Mouse (Mus musculus): ENCODE data around the gene Tspoap1. TPM values are rescaled to one million over a fixed set of nuclear protein-coding genes. Genes with fewer than 3 reads are reported as not detected.

Gene Tspoap1
- total and polyA plus RNA-seq, 3 experiments = 12.3 to 36.9 (median 12.8) TPM

- Histone ChIP-seq H3K4me2 (ENCODE audit: insufficient read depth, low read depth, poor library complexity, severe bottlenecking) (peak overlapping the region; percentile 85), H3K4me1 (ENCODE audit: control insufficient read depth in 1 of 2, insufficient read depth in 2 of 2) (peaks cover 20 to 63% of the 10 kb centered on the region in 2 experiments), H3K4me3 (replicated peaks in 1 of 3; ENCODE audit: low read depth in 2 of 3, low read length in 2 of 3, poor library complexity in 1 of 3) (peak overlapping the region; percentile 37 to 81 (median 57)), H3K36me3 (replicated peaks in 1 of 2; ENCODE audit: control insufficient read depth in 1 of 2, insufficient read depth in 1 of 2, low read length in 1 of 2) (peaks cover 21 to 22% of the 10 kb centered on the region in 2 experiments), H3K9me3 (replicated peaks; ENCODE audit: low read length) (no peaks in the 10 kb centered on the region), H3K79me2 (replicated peaks; ENCODE audit: control insufficient read depth, extremely low read depth, insufficient read depth, poor library complexity, severe bottlenecking) (peaks cover 34% of the 10 kb centered on the region), H3K27me3 (replicated peaks) (no peaks in the 10 kb centered on the region), H3K9ac (ENCODE audit: insufficient read depth, low read depth) (peak overlapping the region; percentile 61), H3K27ac (ENCODE audit: insufficient read depth, low read depth) (peak overlapping the region; percentile 95)
- in situ Hi-C loops (cut with MboI; ENCODE audit: low pct_ligation_motif_present, low pct_unique_long_range_greater_than_20kb, low sequenced_read_pairs) = loop anchor here (5.0 kb wide), 1 partner anchor 92 kb away; the partner anchor contains the start of gene Rnf43
- DNase-seq (ENCODE audit: extremely low read depth) = peak; percentile 99
- peak; percentile 60; the same call in 1 of the 2 replicates for TF ChIP-seq POLR2A (IDR thresholded peaks at IDR 0.05; ENCODE audit: low read depth, low read length)
- TF ChIP-seq TBP (conservative IDR thresholded peaks at IDR 0.05; ENCODE audit: low read depth, low read length) = peak; percentile 87
- no peak for TF ChIP-seq NRF1 (IDR thresholded peaks at IDR 0.05; ENCODE audit: low read depth, low read length)
- dilution Hi-C loops (cut with MboI; ENCODE audit: extremely low pct_ligation_motif_present, extremely low pct_unique_long_range_greater_than_20kb, low sequenced_read_pairs) = no loop called here
These were observed 5.7 kb upstream of the Tspoap1 start for GRCm38 (mm10) chr11:87754603-87755002.

DNA sequence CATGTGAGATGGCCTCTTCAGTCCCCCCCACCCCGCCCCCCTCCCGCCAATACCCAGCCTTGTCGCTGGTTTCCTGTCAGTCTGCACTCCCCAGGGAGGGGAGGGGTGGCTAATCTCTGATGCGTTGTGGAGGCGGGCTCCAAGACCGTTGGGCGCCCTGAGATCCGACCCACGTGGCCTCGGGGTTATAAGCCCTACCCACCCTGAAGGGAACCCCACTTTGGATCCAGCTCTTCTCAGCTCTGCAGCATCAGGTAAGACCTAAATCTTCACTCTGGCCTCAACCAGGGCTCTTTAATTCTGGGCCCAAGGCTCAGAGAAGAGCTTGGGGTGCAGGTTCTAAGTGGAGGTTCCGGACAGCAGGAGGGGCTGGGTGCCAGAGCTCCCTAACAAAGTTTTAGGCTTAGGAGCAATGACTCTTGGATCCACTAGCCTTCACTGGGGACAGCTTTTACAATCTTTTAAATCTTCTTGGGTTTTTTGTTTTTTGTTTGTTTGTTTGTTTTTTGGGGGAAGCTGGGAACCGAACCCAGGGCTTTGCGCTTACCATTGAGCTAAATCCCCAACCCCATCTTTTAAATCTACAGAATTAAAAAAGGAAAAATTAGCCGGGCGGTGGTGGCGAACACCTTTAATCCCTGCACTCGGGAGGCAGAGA, 4.9 kb upstream of the Tspoap1 start:
- no peak overlapping the region for H3K4me2 ChIP-seq (ENCODE audit: insufficient read depth, low read depth, poor library complexity, severe bottlenecking)
- DNase-seq (ENCODE audit: extremely low read depth) = peak; percentile 100
- no peaks in the 10 kb centered on the region for H3K9me3 ChIP-seq (replicated peaks; ENCODE audit: low read length)
- H3K79me2 ChIP-seq (replicated peaks; ENCODE audit: control insufficient read depth, extremely low read depth, insufficient read depth, poor library complexity, severe bottlenecking) = peaks cover 34% of the 10 kb centered on the region
- H3K4me1 ChIP-seq (ENCODE audit: control insufficient read depth in 1 of 2, insufficient read depth in 2 of 2) = peaks cover 22 to 63% of the 10 kb centered on the region in 2 experiments
- H3K27ac ChIP-seq (ENCODE audit: insufficient read depth, low read depth) = peak overlapping the region; percentile 99
- H3K36me3 ChIP-seq (replicated peaks in 1 of 2; ENCODE audit: control insufficient read depth in 1 of 2, insufficient read depth in 1 of 2, low read length in 1 of 2) = peaks cover 21 to 22% of the 10 kb centered on the region in 2 experiments
- in situ Hi-C loops (cut with MboI; ENCODE audit: low pct_ligation_motif_present, low pct_unique_long_range_greater_than_20kb, low sequenced_read_pairs) = no loop called here
- H3K27me3 ChIP-seq (replicated peaks) = no peaks in the 10 kb centered on the region
- dilution Hi-C loops (cut with MboI; ENCODE audit: extremely low pct_ligation_motif_present, extremely low pct_unique_long_range_greater_than_20kb, low sequenced_read_pairs) = no loop called here
- TF ChIP-seq NRF1 (IDR thresholded peaks at IDR 0.05; ENCODE audit: low read depth, low read length) (no peak), MXI1 (IDR thresholded peaks at IDR 0.05; ENCODE audit: low read depth, low read length) (no peak), SIN3A (IDR thresholded peaks at IDR 0.05; ENCODE audit: low read length) (no peak), ETS1 (conservative IDR thresholded peaks at IDR 0.05; ENCODE audit: low read depth, low read length) (no peak), ELF1 (IDR thresholded peaks at IDR 0.05; ENCODE audit: low read depth, low read length) (no peak), TBP (conservative IDR thresholded peaks at IDR 0.05; ENCODE audit: low read depth, low read length) (peak; percentile 99), TCF12 (IDR thresholded peaks at IDR 0.05; ENCODE audit: low read depth, low read length) (no peak), USF1 (IDR thresholded peaks at IDR 0.05; ENCODE audit: low read depth, low read length) (no peak), BHLHE40 (IDR thresholded peaks at IDR 0.05; ENCODE audit: low read depth, low read length) (no peak), ZMIZ1 (IDR thresholded peaks at IDR 0.05; ENCODE audit: low read depth, low read length) (no peak), MEF2A (IDR thresholded peaks at IDR 0.05; ENCODE audit: borderline replicate concordance, low read depth, low read length) (no peak), USF2 (conservative IDR thresholded peaks at IDR 0.05; ENCODE audit: low read depth, low read length) (peak; percentile 95), JUN (IDR thresholded peaks at IDR 0.05; ENCODE audit: insufficient read depth, low read depth, low read length) (no peak), MAZ (IDR thresholded peaks at IDR 0.05; ENCODE audit: low read depth, low read length) (no peak), UBTF (IDR thresholded peaks at IDR 0.05; ENCODE audit: low read depth, low read length) (no peak), SMC3 (IDR thresholded peaks at IDR 0.05; ENCODE audit: low read depth, low read length) (no peak), POLR2A (IDR thresholded peaks at IDR 0.05; ENCODE audit: low read depth, low read length) (peak; percentile 100), RAD21 (IDR thresholded peaks at IDR 0.05; ENCODE audit: low read depth, low read length) (no peak), CHD1 (IDR thresholded peaks at IDR 0.05; ENCODE audit: low read depth, low read length) (no peak), ZNF384 (IDR thresholded peaks at IDR 0.05; ENCODE audit: low read depth, low read length) (no peak), POLR2AphosphoS2 (IDR thresholded peaks at IDR 0.05; ENCODE audit: low read depth, low read length) (no peak), CHD2 (IDR thresholded peaks at IDR 0.05; ENCODE audit: low read length) (no peak)
- H3K9ac ChIP-seq (ENCODE audit: insufficient read depth, low read depth) = peak overlapping the region; percentile 98
- peak overlapping the region; percentile 66 to 89 (median 81) for H3K4me3 ChIP-seq (replicated peaks in 1 of 3; ENCODE audit: low read depth in 2 of 3, low read length in 2 of 3, poor library complexity in 1 of 3)

Data from CH12.LX (cell line).